Mouse (Mus musculus) 3134 (cell line): Measurements from ENCODE around the gene Prkca.
A peak's percentile ranks its signal among the peaks of the same experiment; 100 is the strongest.

Source experiments
- DNase-seq: peaks from one replicate; pipeline ENCODE4 v3.0.0-alpha.2; 2011; ENCODE audit warnings: low spot score; ENCODE audit not compliant: insufficient read length; ENCODE audit errors: extremely low read depth

Prkca gene

DNA sequence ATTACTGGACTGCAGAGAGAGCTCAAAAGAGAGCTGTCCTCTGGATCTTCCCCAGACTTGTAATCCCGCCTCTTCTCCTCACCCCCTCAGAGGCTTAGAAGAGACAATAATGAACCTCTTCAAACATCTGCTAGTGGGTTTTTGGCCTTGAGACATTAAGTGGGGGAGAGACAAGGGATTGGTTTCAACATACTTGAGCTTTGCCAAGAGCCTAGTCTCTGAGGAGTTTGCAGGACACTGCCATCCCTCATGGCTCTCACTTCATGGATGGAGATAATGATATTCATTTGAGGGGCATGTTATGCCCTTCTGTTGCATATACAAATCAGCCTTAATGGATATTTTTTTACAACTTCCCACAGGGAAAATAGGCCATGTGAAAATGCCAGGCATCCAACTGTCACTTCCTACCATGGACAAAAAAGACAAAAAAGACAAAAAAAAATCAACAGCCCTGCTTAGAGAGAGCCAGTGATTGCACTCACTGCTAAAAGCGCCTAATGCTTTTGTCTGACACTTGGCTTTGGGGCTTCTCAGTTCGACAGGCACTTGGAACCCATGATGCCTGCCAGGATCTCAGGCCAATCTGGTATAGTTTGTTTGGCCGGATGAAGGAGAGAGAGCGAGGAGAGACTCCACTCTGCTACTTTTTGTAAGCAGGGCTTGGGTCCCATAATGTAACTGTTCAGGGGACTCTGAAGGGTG, 263.6 kb downstream of the Prkca start:
- DNase-seq, result no peak

GRCm38 (mm10) chr11:108079454-108079853, 264.3 kb downstream of the Prkca start:
- no peak for DNase-seq

DNA sequence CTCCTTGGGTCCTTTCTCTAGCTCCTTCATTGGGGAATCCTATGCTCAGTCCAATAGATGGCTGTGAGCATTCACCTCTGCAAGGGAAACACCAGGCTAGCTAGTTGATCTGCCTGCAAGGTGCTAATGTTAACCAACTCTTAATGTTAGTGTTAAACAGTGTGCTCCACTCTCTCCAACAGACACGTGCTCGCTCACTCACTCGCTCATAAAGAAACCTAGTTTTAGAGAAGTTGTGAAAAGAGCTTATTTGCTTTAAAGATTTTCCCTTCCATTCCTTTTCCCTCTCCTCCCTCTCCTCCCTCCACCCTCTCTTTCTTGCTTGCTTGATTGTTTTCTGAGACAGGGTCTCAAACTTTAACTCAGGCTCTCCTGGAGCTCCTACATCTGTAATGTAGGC, 266.2 kb downstream of the Prkca start:
- no peak for DNase-seq

GRCm38 (mm10) chr11:108072606-108073243, 271.0 kb downstream of the Prkca start:
- DNase-seq, result no peak

GRCm38 (mm10) chr11:108071230-108071629, 272.5 kb downstream of the Prkca start:
- DNase-seq, result no peak

GRCm38 (mm10) chr11:108070038-108070437, 273.7 kb downstream of the Prkca start:
- DNase-seq, result no peak

DNA sequence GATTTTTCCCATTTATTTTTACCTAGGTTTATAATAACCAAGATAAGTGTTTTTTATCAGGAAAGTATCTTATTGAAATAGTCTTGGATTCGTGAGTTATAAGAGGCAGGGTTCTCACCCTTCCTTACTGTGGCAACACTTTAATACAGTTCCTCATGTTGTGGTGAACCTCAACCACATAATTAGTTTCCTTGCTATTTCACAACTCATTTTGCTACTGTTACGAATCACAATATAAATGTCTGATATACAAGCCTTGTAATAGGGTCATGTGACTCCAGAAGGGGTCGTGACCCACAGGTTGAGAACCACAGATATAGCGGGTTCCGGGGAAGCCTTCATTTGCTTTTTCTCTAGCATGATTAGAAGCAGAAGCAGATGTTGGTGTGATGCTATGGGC, 275.3 kb downstream of the Prkca start:
- no peak for DNase-seq

- no peak for DNase-seq
Observed at GRCm38 (mm10) chr11:108067161-108067560, 276.6 kb downstream of the Prkca start.

GRCm38 (mm10) chr11:108064401-108064800, 279.3 kb downstream of the Prkca start:
- no peak for DNase-seq

GRCm38 (mm10) chr11:108063096-108063495, 280.6 kb downstream of the Prkca start:
- DNase-seq, result no peak

DNA sequence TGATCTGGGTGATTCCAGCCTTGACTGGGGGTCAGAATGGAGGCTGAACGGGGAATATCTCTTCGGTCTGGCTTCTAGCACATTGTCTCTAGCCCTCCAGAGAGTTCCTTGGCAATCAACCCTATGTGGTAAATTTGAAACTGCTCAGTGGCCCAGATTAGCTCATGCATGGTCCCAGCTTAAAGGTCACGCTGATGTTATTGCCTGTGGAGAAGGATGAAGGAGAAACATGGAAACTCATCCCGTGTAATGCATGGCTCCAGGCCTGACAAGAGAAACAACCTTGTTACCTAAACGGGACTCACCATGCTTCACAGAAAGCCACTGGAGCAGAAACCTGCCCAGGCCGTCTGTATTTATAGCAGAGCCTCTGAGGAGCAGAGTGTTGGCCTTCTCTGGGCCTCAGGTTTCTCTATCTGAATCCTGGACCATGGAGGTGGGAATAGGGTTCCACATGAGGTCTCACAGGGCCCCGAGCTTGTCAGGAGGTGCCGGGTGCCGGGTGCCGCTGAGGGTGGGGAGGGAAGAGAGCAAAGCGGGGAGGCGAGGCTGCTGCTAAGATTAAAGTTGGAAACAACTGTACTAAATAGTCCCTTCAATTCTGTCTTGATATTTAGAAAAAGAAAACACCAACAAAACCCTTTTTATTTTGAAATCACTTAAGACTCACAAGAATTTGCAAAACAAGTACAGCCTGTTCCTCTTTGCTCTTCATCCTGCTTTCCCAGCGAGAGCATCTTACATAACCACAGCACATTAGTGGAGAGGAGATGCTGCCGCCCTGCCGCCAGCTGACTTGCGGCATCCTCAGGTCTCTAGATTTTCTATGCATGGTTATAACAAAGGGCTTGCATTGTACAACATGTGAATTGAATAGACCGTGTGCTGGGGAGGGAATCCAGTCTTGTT, 281.9 kb downstream of the Prkca start:
- DNase-seq, result no peak

- no peak for DNase-seq
Observed at GRCm38 (mm10) chr11:108057138-108057537, 286.6 kb downstream of the Prkca start.

DNA sequence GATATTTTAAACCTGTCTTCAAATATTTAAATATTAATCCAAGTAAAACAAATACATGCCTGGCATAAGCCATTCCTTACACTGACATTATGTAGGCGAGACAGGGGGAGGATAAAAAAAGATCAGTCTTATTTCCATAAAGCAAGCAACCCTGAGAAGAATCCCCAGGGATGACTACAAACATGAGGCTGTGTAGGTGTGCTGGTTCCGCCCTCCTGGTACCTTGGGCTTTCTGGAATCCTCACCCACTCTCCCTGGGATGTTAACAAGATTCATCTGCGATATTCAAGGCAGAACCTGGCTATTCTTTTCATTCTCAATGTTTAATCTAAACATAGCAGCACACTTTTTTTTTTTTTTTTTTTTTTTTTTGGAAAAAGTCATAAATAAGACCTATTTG, 289.1 kb downstream of the Prkca start:
- DNase-seq, result no peak

DNA sequence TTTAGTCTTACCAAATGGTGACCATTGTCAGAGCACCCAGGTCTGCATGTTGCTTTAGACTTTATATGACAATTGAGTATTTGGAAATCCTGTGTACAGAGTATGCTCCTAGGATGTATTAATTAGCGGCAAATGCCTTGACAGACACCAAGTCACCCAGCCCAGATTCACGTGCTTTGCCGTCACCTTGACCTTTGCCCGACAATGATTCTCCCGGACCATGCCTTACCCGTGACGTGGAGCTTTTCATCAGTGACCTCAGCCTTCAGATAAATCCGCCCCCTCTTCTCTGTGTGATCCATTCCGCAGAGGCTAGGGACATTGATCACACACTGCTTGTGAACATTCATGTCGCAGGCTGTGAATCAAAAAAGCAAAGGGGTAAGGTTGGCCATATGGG, 290.0 kb downstream of the Prkca start:
- no peak for DNase-seq

GRCm38 (mm10) chr11:108041669-108042068, 302.1 kb downstream of the Prkca start:
- DNase-seq, result no peak

DNA sequence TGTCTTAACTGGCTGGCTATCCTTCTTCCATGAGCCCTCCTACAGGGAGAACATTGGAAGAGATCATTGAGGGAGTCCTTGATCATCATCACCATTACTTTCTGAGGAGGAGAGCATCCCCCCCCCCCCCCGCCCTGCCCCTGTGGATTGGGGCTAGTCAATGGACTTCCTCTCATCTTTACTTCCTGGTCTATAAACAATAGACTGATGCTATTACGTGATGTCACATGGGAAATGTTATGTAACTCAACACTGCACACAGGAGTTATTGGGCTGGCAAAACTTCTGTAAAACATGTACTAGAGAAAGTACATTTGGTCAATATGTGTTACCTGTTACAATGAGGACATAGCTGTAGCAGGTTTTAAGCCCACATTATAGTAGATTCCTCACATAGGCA, 302.9 kb downstream of the Prkca start:
- no peak for DNase-seq

DNA sequence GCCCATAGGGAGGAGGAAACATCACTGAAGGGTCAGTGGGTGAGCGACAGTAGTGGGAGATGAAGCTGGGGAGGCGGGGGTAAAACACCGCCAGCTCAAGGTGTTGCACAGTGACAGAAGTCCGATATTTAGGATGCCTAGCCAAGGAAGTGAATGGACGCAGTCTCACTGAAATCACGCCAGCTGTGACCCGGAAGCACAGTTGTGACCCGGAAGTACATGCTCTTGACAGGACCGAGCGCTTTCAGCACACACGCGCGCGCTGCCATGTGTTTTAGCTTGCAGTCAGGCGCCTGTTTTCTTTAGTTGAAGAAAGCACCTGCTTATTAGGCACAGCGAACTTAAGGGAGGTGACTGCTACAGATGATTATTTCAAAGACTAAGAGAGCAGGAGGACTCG, 304.0 kb downstream of the Prkca start:
- peak; percentile 17 for DNase-seq

GRCm38 (mm10) chr11:108038989-108039388, 304.7 kb downstream of the Prkca start:
- DNase-seq, result no peak

GRCm38 (mm10) chr11:108036339-108036738, 307.4 kb downstream of the Prkca start:
- no peak for DNase-seq

- no peak for DNase-seq
Observed at GRCm38 (mm10) chr11:108035761-108036160, 308.0 kb downstream of the Prkca start.

- no peak for DNase-seq
Observed at GRCm38 (mm10) chr11:108034376-108034775, 309.4 kb downstream of the Prkca start.
